Mouse (Mus musculus) forebrain, postnatal 0 days (tissue): ENCODE data around the gene Wdr73. TPM values are rescaled to one million over a fixed set of nuclear protein-coding genes. Genes with fewer than 3 reads are reported as not detected.

ENCODE experiments used
- ATAC-seq: fragments of 200-750 bp; cut with Nextera tagmentation; 2 replicates; pipeline ENCODE4 v1.8.0; 2017; ENCODE audit warnings: mild to moderate bottlenecking, moderate library complexity
- DNase-seq: peaks from one replicate; pipeline ENCODE4 v3.0.0-alpha.2; 2015
- H3K27ac ChIP-seq: fragments of 300-500 bp; sonication (generic); 2 replicates; pipeline ENCODE4 v1.5.1; 2014; ENCODE audit warnings: low read depth, mild to moderate bottlenecking, antibody characterized with exemption, low read length, moderate library complexity, mixed read lengths
- H3K27me3 ChIP-seq: fragments of 300-500 bp; sonication (generic); 2 replicates; pipeline ENCODE4 v1.6.1; 2014; ENCODE audit warnings: mild to moderate bottlenecking, low read length, mixed read lengths; ENCODE audit not compliant: insufficient read depth
- H3K36me3 ChIP-seq: fragments of 300-500 bp; sonication (generic); 2 replicates; pipeline ENCODE4 v1.6.1; 2014; ENCODE audit warnings: mild to moderate bottlenecking, moderate library complexity; ENCODE audit not compliant: insufficient read depth
- H3K4me1 ChIP-seq: fragments of 300-500 bp; sonication (generic); 2 replicates; pipeline ENCODE4 v1.6.1; 2014; ENCODE audit warnings: antibody characterized with exemption; ENCODE audit not compliant: insufficient read depth
- H3K4me2 ChIP-seq: fragments of 300-500 bp; sonication (generic); 2 replicates; pipeline ENCODE4 v1.6.1; 2014; ENCODE audit warnings: low read depth, mild to moderate bottlenecking, moderate library complexity
- H3K4me3 ChIP-seq: fragments of 300-500 bp; sonication (generic); 2 replicates; pipeline ENCODE4 v1.5.1; 2014; ENCODE audit warnings: low read depth, low read length, mixed read lengths
- H3K9ac ChIP-seq: fragments of 300-500 bp; sonication (generic); 2 replicates; pipeline ENCODE4 v1.6.1; 2014; ENCODE audit warnings: mild to moderate bottlenecking
- H3K9me3 ChIP-seq: fragments of 300-500 bp; sonication (generic); 2 replicates; pipeline ENCODE4 v1.6.1; 2016; ENCODE audit warnings: low read length
- CTCF ChIP-seq: sonication (generic); IDR thresholded peaks from 2 replicates; pipeline ENCODE4 v1.5.1; 2016; ENCODE audit warnings: antibody characterized with exemption, control low read depth, low read depth
- WGBS: fragments of 180-500 bp; shearing (Covaris S2); extraction: QIAGEN DNeasy Blood & Tissue Kit; methylation state at CpG from one replicate; pipeline ENCODE4 v1.1.7; 2014; 5-methylcytosine and 5-hydroxymethylcytosine counted together
- polyA plus RNA-seq: library from polyadenylated mRNA; unstranded; fragments of >200 nt; fragmentation: Nextera tagmentation; extraction: Ambion mirVana; gene quantifications from 2 replicates; pipeline ENCODE4 v1.2.1, GENCODE M21; 2015
- total RNA-seq: library from RNA; depleted of rRNA; stranded (reverse); fragments of >200 nt; gene quantifications from 2 replicates; pipeline ENCODE4 v1.2.3, GENCODE M21; 2014

Gene Wdr73
- total and polyA plus RNA-seq, 2 experiments from 2014 or later = 41.2 to 54.0 TPM

- Histone ChIP-seq H3K9ac (no peak overlapping the region), H3K4me1 (peaks cover 22% of the 10 kb centered on the region), H3K27ac (no peak overlapping the region), H3K9me3 (no peaks in the 10 kb centered on the region), H3K27me3 (no peaks in the 10 kb centered on the region), H3K4me2 (no peak overlapping the region), H3K36me3 (peaks cover 52% of the 10 kb centered on the region), H3K4me3 (no peak overlapping the region)
- no peak for ATAC-seq
- WGBS = 84% methylated on average over 8 of the region's 8 CpGs
- no peak for TF ChIP-seq CTCF
- no peak for DNase-seq
These were observed 36.2 kb downstream of the Wdr73 start for GRCm38 (mm10) chr7:80864831-80865230.

- no peaks in the 10 kb centered on the region for H3K9me3 ChIP-seq
- DNase-seq (no peak), ATAC-seq (no peak)
- H3K27me3 ChIP-seq = no peaks in the 10 kb centered on the region
- TF ChIP-seq CTCF = no peak
- peaks cover 47% of the 10 kb centered on the region for H3K36me3 ChIP-seq
- H3K4me1 ChIP-seq = peaks cover 22% of the 10 kb centered on the region
- H3K4me3 ChIP-seq = no peak overlapping the region
- H3K4me2 ChIP-seq = no peak overlapping the region
- no peak overlapping the region for H3K27ac ChIP-seq
- no peak overlapping the region for H3K9ac ChIP-seq
- 77% methylated on average over 1 of the region's 1 CpGs for WGBS
These were observed 36.9 kb downstream of the Wdr73 start for GRCm38 (mm10) chr7:80864151-80864550.

GRCm38 (mm10) chr7:80863520-80863919, 37.5 kb downstream of the Wdr73 start:
- DNase-seq (no peak), ATAC-seq (no peak)
- 77% methylated on average over 5 of the region's 5 CpGs for WGBS
- Histone ChIP-seq H3K4me2 (peak overlapping the region; percentile 24), H3K9ac (no peak overlapping the region), H3K36me3 (peaks cover 41% of the 10 kb centered on the region), H3K4me3 (no peak overlapping the region), H3K9me3 (no peaks in the 10 kb centered on the region), H3K4me1 (peaks cover 22% of the 10 kb centered on the region), H3K27ac (no peak overlapping the region), H3K27me3 (no peaks in the 10 kb centered on the region)
- TF ChIP-seq CTCF = no peak

DNA sequence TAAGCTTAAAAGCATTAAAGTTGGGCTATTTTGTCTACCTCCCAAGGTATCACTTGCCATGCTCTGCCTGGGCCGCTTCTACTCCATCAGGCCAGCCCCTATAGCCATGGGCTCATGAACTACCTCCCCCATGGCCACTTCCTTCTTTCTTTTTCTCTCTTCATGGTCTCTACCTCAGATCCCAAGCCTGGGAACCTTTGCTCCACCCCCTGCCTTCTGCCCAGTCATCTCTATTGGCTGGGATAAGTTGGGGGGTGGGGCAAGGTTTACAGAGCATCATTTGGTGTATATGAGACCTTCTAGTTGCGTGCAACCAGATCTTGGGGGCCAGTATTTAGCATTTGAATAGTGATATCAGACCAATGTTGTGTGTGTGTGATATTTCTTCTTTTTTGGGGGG, 38.6 kb downstream of the Wdr73 start:
- H3K4me2 ChIP-seq = peak overlapping the region; percentile 72
- H3K4me1 ChIP-seq = peaks cover 22% of the 10 kb centered on the region
- no peaks in the 10 kb centered on the region for H3K9me3 ChIP-seq
- H3K36me3 ChIP-seq = peaks cover 31% of the 10 kb centered on the region
- H3K4me3 ChIP-seq = no peak overlapping the region
- no peak overlapping the region for H3K9ac ChIP-seq
- DNase-seq = no peak
- no peak for ATAC-seq
- H3K27ac ChIP-seq = no peak overlapping the region
- TF ChIP-seq CTCF = no peak
- H3K27me3 ChIP-seq = no peaks in the 10 kb centered on the region
- WGBS = 80% methylated on average over 2 of the region's 2 CpGs

DNA sequence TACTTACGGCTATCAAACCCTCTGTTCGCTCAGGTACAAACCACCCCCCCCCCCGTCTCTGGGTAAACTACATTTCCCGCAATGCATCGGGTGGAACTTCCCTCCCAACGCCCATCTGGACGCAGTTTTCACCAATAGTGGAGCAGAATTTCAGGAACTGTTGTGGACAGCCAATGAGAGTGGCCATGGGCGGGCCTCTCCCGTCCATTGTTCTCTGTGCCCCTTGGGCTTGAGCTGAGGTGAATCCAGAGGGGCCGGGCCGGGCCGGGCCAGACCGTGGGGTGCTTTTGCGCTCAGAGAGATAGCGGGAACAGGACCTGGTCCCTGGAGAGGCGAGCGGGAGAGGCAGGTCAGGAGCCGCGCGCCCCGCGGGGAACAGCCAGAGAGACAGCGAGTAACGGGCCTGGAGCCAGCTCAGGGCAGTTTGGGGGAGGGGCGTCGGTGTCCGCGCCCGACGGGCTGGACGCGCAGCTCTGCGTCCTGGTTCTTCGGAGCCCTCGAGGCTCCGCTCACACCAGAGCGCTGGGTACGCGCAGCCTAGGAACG, 40.3 kb downstream of the Wdr73 start, which contains the start of gene Zscan2:
Gene Zscan2 (plus strand): TSS at position 192 of the 546 bp plus-strand sequence.
- peak; percentile 96 for DNase-seq
- no peaks in the 10 kb centered on the region for H3K27me3 ChIP-seq
- ATAC-seq = peak; percentile 99
- TF ChIP-seq CTCF = no peak
- H3K4me3 ChIP-seq = peak within 1 kb of the TSS; percentile 86
- H3K36me3 ChIP-seq = peaks cover 15% of the 10 kb centered on the region; the same call in 1 of the 2 replicates
- H3K9ac ChIP-seq = peak within 1 kb of the TSS; percentile 99
- 3% methylated on average over 40 of the region's 40 CpGs for WGBS
- H3K9me3 ChIP-seq = no peaks in the 10 kb centered on the region
- peak within 1 kb of the TSS; percentile 72 for H3K4me2 ChIP-seq
- peaks cover 22% of the 10 kb centered on the region for H3K4me1 ChIP-seq
- peak within 1 kb of the TSS; percentile 90 for H3K27ac ChIP-seq

DNA sequence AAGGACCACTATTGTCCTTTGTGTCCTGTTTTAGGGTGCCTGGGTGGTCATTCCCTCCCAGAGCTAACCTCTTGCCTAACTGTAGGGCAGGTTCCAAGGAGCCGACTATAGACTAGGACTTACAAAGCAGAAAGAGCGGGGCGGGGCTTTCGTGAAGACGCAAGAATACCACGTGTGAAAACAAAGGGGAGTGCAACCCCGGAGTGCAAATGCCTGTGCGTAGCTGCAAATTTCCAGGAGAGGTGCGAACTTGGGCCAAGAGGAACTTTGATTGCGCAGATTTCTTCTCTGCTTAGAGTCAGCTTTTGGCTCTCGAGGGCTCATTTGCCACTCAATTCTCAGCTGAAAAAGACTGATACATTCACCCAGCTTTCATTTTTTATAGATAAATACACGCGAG, 40.8 kb downstream of the Wdr73 start:
- Histone ChIP-seq H3K4me1 (peaks cover 22% of the 10 kb centered on the region), H3K4me3 (peak overlapping the region; percentile 86), H3K4me2 (peak overlapping the region; percentile 72), H3K9ac (peak overlapping the region; percentile 99), H3K27ac (peak overlapping the region; percentile 21), H3K36me3 (0 out of 2 replicates have a peak, but pooled peaks cover 9% of the 10 kb centered on the region), H3K27me3 (no peaks in the 10 kb centered on the region), H3K9me3 (no peaks in the 10 kb centered on the region)
- ATAC-seq (peak; percentile 76), DNase-seq (peak; percentile 82)
- TF ChIP-seq CTCF = no peak
- WGBS = under 1% methylated on average over 13 of the region's 13 CpGs

DNA sequence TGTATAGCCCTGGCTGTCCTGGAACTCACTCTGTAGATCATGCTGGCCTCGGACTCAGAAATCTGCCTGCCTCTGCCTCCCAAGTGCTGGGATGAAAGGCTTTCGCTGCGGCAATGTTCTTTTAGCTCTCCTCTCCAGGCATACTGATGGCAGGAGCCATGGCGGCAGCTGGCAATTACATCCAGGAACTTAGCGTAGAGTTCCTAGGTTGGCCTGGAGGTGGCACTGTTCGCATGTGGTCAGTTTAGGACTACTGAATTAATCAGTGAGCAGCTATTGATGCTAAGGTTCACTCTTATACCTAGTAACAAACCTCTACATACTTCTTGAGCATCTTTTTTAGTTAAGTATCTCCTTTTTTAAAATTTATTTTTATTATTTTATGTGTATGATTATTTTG, 43.9 kb downstream of the Wdr73 start:
- no peak overlapping the region for H3K4me3 ChIP-seq
- WGBS = 27% methylated on average over 6 of the region's 6 CpGs
- peak; percentile 67 for DNase-seq
- no peak for ATAC-seq
- peak; percentile 78 for TF ChIP-seq CTCF
- no peak overlapping the region for H3K27ac ChIP-seq
- H3K36me3 ChIP-seq = no peaks in the 10 kb centered on the region
- H3K4me2 ChIP-seq = no peak overlapping the region
- no peaks in the 10 kb centered on the region for H3K9me3 ChIP-seq
- no peak overlapping the region for H3K9ac ChIP-seq
- peaks cover 11% of the 10 kb centered on the region for H3K4me1 ChIP-seq
- no peaks in the 10 kb centered on the region for H3K27me3 ChIP-seq
